Mouse (Mus musculus) thymus, postnatal 0 days (tissue): Measurements from ENCODE around the gene Nr6a1. TPM values are rescaled to one million over a fixed set of nuclear protein-coding genes. Genes with fewer than 3 reads are reported as not detected.

Experiments
- DNase-seq: peaks from one replicate; pipeline ENCODE4 v3.0.0-alpha.2; 2015; ENCODE audit warnings: low spot score
- polyA plus RNA-seq: library from polyadenylated mRNA; unstranded; fragments of >200 nt; fragmentation: Nextera tagmentation; extraction: Ambion mirVana; gene quantifications from 2 replicates; pipeline ENCODE4 v1.2.1, GENCODE M21; 2015

Nr6a1 gene
- polyA plus RNA-seq, 1 experiment from 2014 or later: 0.42 TPM

- no peak for DNase-seq
These were observed 144.1 kb downstream of the Nr6a1 start for GRCm38 (mm10) chr2:38783364-38783763.

- DNase-seq: no peak
These were observed 144.8 kb downstream of the Nr6a1 start for GRCm38 (mm10) chr2:38782731-38783130.

- no peak for DNase-seq
These were observed 145.4 kb downstream of the Nr6a1 start for GRCm38 (mm10) chr2:38781945-38782720.

GRCm38 (mm10) chr2:38779939-38780338 lies 147.5 kb downstream of the Nr6a1 start:
- DNase-seq: no peak

GRCm38 (mm10) chr2:38777326-38777725 lies 150.2 kb downstream of the Nr6a1 start:
- no peak for DNase-seq

GRCm38 (mm10) chr2:38774936-38775335 lies 152.6 kb downstream of the Nr6a1 start:
- no peak for DNase-seq

GRCm38 (mm10) chr2:38771478-38771797 lies 156.1 kb downstream of the Nr6a1 start:
- DNase-seq: no peak

GRCm38 (mm10) chr2:38770772-38771477 lies 156.6 kb downstream of the Nr6a1 start:
- no peak for DNase-seq

GRCm38 (mm10) chr2:38767177-38767931 lies 160.1 kb downstream of the Nr6a1 start:
- no peak for DNase-seq

GRCm38 (mm10) chr2:38739847-38740246 lies 187.6 kb downstream of the Nr6a1 start:
- DNase-seq: no peak

- DNase-seq: peak; percentile 71
These were observed 188.1 kb downstream of the Nr6a1 start for GRCm38 (mm10) chr2:38739410-38739809.

- DNase-seq: no peak
These were observed 188.7 kb downstream of the Nr6a1 start for GRCm38 (mm10) chr2:38738601-38739301.

GRCm38 (mm10) chr2:38735740-38736139 lies 191.7 kb downstream of the Nr6a1 start:
- DNase-seq: no peak

- DNase-seq: no peak
These were observed 192.8 kb downstream of the Nr6a1 start for GRCm38 (mm10) chr2:38734721-38735120.

GRCm38 (mm10) chr2:38730331-38730827 lies 197.1 kb downstream of the Nr6a1 start:
- DNase-seq: no peak

GRCm38 (mm10) chr2:38725427-38725826 lies 202.1 kb downstream of the Nr6a1 start:
- DNase-seq: no peak

- DNase-seq: no peak
These were observed 204.1 kb downstream of the Nr6a1 start for GRCm38 (mm10) chr2:38723378-38723777.

GRCm38 (mm10) chr2:38722076-38722475 lies 205.4 kb downstream of the Nr6a1 start:
- no peak for DNase-seq

- DNase-seq: no peak
These were observed 206.8 kb downstream of the Nr6a1 start for GRCm38 (mm10) chr2:38720661-38721060.

GRCm38 (mm10) chr2:38719354-38719753 lies 208.1 kb downstream of the Nr6a1 start:
- no peak for DNase-seq

GRCm38 (mm10) chr2:38718676-38719075 lies 208.8 kb downstream of the Nr6a1 start:
- no peak for DNase-seq
